Mouse (Mus musculus) forebrain, embryonic 15.5 days (tissue): ENCODE data around the gene Zkscan1. TPM values are rescaled to one million over a fixed set of nuclear protein-coding genes. Genes with fewer than 3 reads are reported as not detected.

Source experiments
- ATAC-seq: fragments of 200-750 bp; cut with Nextera tagmentation; replicated peaks from 2 replicates; pipeline ENCODE4 v1.8.0; 2017; ENCODE audit warnings: mild to moderate bottlenecking, moderate TSS enrichment, moderate library complexity
- H3K27ac ChIP-seq: fragments of 300-500 bp; sonication (generic); replicated peaks from 2 replicates; pipeline ENCODE4 v1.5.1; 2015; ENCODE audit warnings: mild to moderate bottlenecking, inconsistent platforms
- H3K27me3 ChIP-seq: fragments of 300-500 bp; sonication (generic); 2 replicates; pipeline ENCODE4 v1.6.1; 2015; ENCODE audit warnings: inconsistent platforms
- H3K36me3 ChIP-seq: fragments of 300-500 bp; sonication (generic); 2 replicates; pipeline ENCODE4 v1.6.1; 2015; ENCODE audit warnings: mild to moderate bottlenecking, inconsistent platforms
- H3K4me1 ChIP-seq: fragments of 300-500 bp; sonication (generic); 2 replicates; pipeline ENCODE4 v1.6.1; 2015; ENCODE audit warnings: inconsistent platforms
- H3K4me2 ChIP-seq: fragments of 300-500 bp; sonication (generic); replicated peaks from 2 replicates; pipeline ENCODE4 v1.6.1; 2015; ENCODE audit warnings: mild to moderate bottlenecking, inconsistent platforms
- H3K4me3 ChIP-seq: fragments of 300-500 bp; sonication (generic); 2 replicates; pipeline ENCODE4 v1.5.1; 2015; ENCODE audit warnings: mild to moderate bottlenecking, inconsistent platforms
- H3K9ac ChIP-seq: fragments of 300-500 bp; sonication (generic); replicated peaks from 2 replicates; pipeline ENCODE4 v1.6.1; 2015; ENCODE audit warnings: mild to moderate bottlenecking, inconsistent platforms
- H3K9me3 ChIP-seq: fragments of 300-500 bp; sonication (generic); 2 replicates; pipeline ENCODE4 v1.6.1; 2016; ENCODE audit warnings: inconsistent platforms
- WGBS: fragments of 180-500 bp; shearing (Covaris S2); methylation state at CpG from one replicate; pipeline ENCODE4 v1.1.7; 2015; ENCODE audit warnings: mixed read lengths; 5-methylcytosine and 5-hydroxymethylcytosine counted together
- polyA plus RNA-seq: library from polyadenylated mRNA; unstranded; fragments of >200 nt; fragmentation: Nextera tagmentation; extraction: Ambion mirVana; gene quantifications from 2 replicates; pipeline ENCODE4 v1.2.1, GENCODE M21; 2015

The Zkscan1 gene
- polyA plus RNA-seq, 1 experiment from 2014 or later: 27.8 TPM

DNA sequence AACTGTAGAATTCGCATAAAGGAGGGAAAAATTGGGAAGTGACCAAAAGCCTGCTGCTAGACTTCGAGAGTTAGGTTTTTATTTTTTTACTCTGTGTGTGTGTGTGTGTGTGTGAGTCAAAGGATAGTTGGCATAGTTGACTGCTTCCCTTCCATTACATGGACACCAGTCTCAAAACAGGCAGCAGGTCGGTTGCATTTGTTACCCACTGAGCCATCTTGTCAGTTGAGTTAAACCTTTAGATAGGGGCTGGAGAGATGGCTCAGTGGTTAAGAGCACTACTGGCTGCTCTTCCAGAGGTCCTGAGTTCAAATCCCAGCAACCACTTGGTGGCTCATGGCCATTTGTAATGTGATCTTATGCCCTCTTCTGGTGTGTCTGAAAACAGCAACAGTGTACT, 33.2 kb downstream of the Zkscan1 start:
- Histone ChIP-seq H3K27me3 (no peaks in the 10 kb centered on the region), H3K9me3 (no peaks in the 10 kb centered on the region), H3K4me3 (peak overlapping the region; percentile 60), H3K4me2 (peak overlapping the region; percentile 66), H3K4me1 (peaks cover 24% of the 10 kb centered on the region), H3K27ac (peak overlapping the region; percentile 93; the same call in 1 of the 2 replicates), H3K9ac (peak overlapping the region; percentile 79), H3K36me3 (peaks cover 25% of the 10 kb centered on the region; the same call in 1 of the 2 replicates)
- WGBS: 73% methylated on average over 3 of the region's 3 CpGs
- no peak for ATAC-seq

- Histone ChIP-seq H3K36me3 (peaks cover 77% of the 10 kb centered on the region), H3K4me2 (no peak overlapping the region), H3K27ac (no peak overlapping the region), H3K9ac (no peak overlapping the region), H3K4me1 (no peaks in the 10 kb centered on the region), H3K27me3 (no peaks in the 10 kb centered on the region), H3K4me3 (no peak overlapping the region), H3K9me3 (no peaks in the 10 kb centered on the region)
- no peak for ATAC-seq
- 93% methylated on average over 5 of the region's 5 CpGs for WGBS
Observed at GRCm38 (mm10) chr5:138132425-138133064, 47.7 kb downstream of the Zkscan1 start.

DNA sequence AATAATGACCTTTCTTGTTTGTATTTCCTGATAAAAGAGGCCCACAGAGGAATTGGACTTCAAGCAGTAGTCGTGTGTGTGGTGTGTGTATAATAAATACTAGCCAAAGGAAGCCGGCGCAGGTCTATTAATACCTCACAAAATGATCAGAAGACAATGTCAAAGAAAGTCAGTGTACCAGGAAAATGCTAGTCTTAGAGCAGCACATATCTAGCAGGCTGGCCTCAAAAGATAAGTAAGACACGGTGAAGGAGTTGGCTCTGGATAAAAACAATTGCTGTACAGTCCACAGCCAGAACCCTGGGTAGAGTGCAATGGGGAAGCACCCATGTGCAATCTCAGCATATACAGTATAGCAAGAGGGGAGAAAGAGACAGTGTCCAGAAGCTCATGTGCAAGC, 52.4 kb downstream of the Zkscan1 start:
- H3K4me3 ChIP-seq: no peak overlapping the region
- H3K27me3 ChIP-seq: no peaks in the 10 kb centered on the region
- H3K4me2 ChIP-seq: no peak overlapping the region
- peaks cover 44% of the 10 kb centered on the region for H3K36me3 ChIP-seq
- no peak overlapping the region for H3K27ac ChIP-seq
- no peaks in the 10 kb centered on the region for H3K9me3 ChIP-seq
- no peaks in the 10 kb centered on the region for H3K4me1 ChIP-seq
- 91% methylated on average over 4 of the region's 4 CpGs for WGBS
- ATAC-seq: no peak
- H3K9ac ChIP-seq: no peak overlapping the region

DNA sequence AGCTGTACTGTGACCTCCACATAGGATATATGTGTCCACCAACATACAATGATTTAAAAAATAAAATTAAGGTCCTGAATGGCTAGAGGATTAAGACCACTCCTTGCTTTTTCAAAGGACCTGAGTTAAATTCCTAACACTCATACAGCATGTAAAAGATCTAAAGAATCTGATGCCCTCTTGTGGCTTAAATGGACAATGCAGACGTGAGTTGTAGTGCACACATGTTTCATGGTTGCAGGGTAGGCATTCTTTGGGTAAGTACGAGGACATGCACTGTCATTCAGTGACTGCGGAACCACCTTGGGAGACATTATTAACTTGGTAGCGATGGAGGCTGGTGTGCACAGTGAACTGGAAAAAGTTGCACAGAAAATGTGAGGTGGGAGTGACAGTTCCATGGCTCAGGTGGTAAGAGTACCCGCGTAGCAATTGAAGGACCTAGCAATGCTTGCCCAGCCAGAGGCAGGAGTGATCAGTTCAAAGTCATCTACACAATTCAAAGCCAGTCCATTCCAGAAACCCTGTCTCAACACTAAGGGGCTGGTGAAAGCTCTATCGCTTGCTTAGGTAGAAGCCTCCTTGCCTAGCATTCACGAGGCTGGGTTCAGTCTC, 53.2 kb downstream of the Zkscan1 start:
- no peaks in the 10 kb centered on the region for H3K9me3 ChIP-seq
- no peaks in the 10 kb centered on the region for H3K27me3 ChIP-seq
- ATAC-seq: 0 out of 2 replicates have a peak, but pooled peaks have one; percentile 48
- no peak overlapping the region for H3K9ac ChIP-seq
- H3K4me1 ChIP-seq: no peaks in the 10 kb centered on the region
- 69% methylated on average over 8 of the region's 8 CpGs for WGBS
- H3K36me3 ChIP-seq: peaks cover 42% of the 10 kb centered on the region
- H3K4me3 ChIP-seq: no peak overlapping the region
- H3K4me2 ChIP-seq: no peak overlapping the region
- no peak overlapping the region for H3K27ac ChIP-seq

GRCm38 (mm10) chr5:138138585-138138984, 53.7 kb downstream of the Zkscan1 start:
- Histone ChIP-seq H3K4me1 (no peaks in the 10 kb centered on the region), H3K9ac (no peak overlapping the region), H3K27me3 (no peaks in the 10 kb centered on the region), H3K27ac (no peak overlapping the region), H3K4me3 (no peak overlapping the region), H3K9me3 (no peaks in the 10 kb centered on the region), H3K36me3 (peaks cover 42% of the 10 kb centered on the region), H3K4me2 (no peak overlapping the region)
- WGBS: 90% methylated on average over 4 of the region's 4 CpGs
- ATAC-seq: no peak

DNA sequence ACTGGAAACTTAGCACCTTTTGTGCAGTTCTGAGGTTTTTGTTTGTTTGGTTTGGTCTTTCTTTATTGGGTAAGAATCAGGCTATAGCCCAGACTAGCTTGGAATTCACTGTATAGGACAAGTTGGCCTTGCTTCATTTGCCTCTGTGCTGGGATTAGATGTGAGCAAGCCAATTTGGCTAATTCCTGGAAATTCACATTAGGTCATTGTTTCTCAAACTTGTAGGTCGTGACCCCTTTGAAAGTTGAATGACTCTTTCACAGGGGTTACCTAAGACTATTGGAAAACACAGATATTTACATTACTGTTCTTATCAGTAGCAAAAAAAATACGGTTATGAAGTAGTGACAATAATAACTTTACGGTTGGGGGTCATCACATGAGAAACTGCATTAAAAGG, 69.5 kb downstream of the Zkscan1 start:
- ATAC-seq: no peak
- no peaks in the 10 kb centered on the region for H3K9me3 ChIP-seq
- no peak overlapping the region for H3K27ac ChIP-seq
- H3K36me3 ChIP-seq: peaks cover 25% of the 10 kb centered on the region
- peak overlapping the region; percentile 86 for H3K4me3 ChIP-seq
- peak overlapping the region; percentile 96 for H3K9ac ChIP-seq
- 83% methylated on average over 3 of the region's 3 CpGs for WGBS
- H3K4me2 ChIP-seq: peak overlapping the region; percentile 62
- peaks cover 10% of the 10 kb centered on the region for H3K4me1 ChIP-seq
- no peaks in the 10 kb centered on the region for H3K27me3 ChIP-seq

GRCm38 (mm10) chr5:138155443-138155976, 70.6 kb downstream of the Zkscan1 start, which contains the start of gene Zfp113:
TSS of gene Zfp113 (minus strand) at chr5:138155744.
- peaks cover 22% of the 10 kb centered on the region for H3K36me3 ChIP-seq
- peak; percentile 98 for ATAC-seq
- peak within 1 kb of the TSS; percentile 86 for H3K4me3 ChIP-seq
- under 1% methylated on average over 31 of the region's 31 CpGs for whole genome bisulfite sequencing
- H3K9ac ChIP-seq: peak within 1 kb of the TSS; percentile 96
- no peaks in the 10 kb centered on the region for H3K27me3 ChIP-seq
- H3K27ac ChIP-seq: peak within 1 kb of the TSS; percentile 96
- H3K4me1 ChIP-seq: peaks cover 14% of the 10 kb centered on the region
- H3K9me3 ChIP-seq: no peaks in the 10 kb centered on the region
- peak within 1 kb of the TSS; percentile 62 for H3K4me2 ChIP-seq

Other genes with a start within 250 kb of the Zkscan1 start
- 0.42 and 0.45 TPM in 2 replicates for gene Pilra, start 248.8 kb upstream of the Zkscan1 start, polyA plus RNA-seq
- not detected in 2 replicates for gene Pilrb1, start 227.0 kb upstream of the Zkscan1 start, polyA plus RNA-seq
- gene Pilrb2, start 213.3 kb upstream of the Zkscan1 start, polyA plus RNA-seq: not detected in 2 replicates
- gene Cyp3a13, start 163.5 kb upstream of the Zkscan1 start, polyA plus RNA-seq: not detected in 2 replicates
- 0.11 TPM in 2 replicates for gene Gjc3, start 122.0 kb upstream of the Zkscan1 start, polyA plus RNA-seq
- not detected in 2 replicates for gene Azgp1, start 103.6 kb upstream of the Zkscan1 start, polyA plus RNA-seq
- gene Smok3a, start 63.8 kb upstream of the Zkscan1 start, polyA plus RNA-seq: not detected in 2 replicates
- not detected in 2 replicates for gene Smok3b, start 63.7 kb upstream of the Zkscan1 start, polyA plus RNA-seq
- gene Smok3c, start 31.9 kb upstream of the Zkscan1 start, polyA plus RNA-seq: not detected in 2 replicates
- 113 and 118 TPM in 2 replicates for gene Zscan21, start 31.8 kb downstream of the Zkscan1 start, polyA plus RNA-seq
- 42.5 and 47.1 TPM in 2 replicates for gene Zfp113, start 70.7 kb downstream of the Zkscan1 start, polyA plus RNA-seq
- 289 and 293 TPM in 2 replicates for gene Cops6, start 76.0 kb downstream of the Zkscan1 start, polyA plus RNA-seq
- gene Ap4m1, start 86.9 kb downstream of the Zkscan1 start, polyA plus RNA-seq: 29.5 and 29.6 TPM in 2 replicates
- 188 and 191 TPM in 2 replicates for gene Mcm7, start 87.3 kb downstream of the Zkscan1 start, polyA plus RNA-seq
- 90.9 and 96.2 TPM in 2 replicates for gene Taf6, start 102.4 kb downstream of the Zkscan1 start, polyA plus RNA-seq
- 34.7 and 36.8 TPM in 2 replicates for gene Cnpy4, start 102.4 kb downstream of the Zkscan1 start, polyA plus RNA-seq
- gene Mblac1, start 109.2 kb downstream of the Zkscan1 start, polyA plus RNA-seq: 12.9 and 14.0 TPM in 2 replicates
- not detected in 2 replicates for gene Nxpe5, start 140.8 kb downstream of the Zkscan1 start, polyA plus RNA-seq
- gene Lamtor4, start 170.4 kb downstream of the Zkscan1 start, polyA plus RNA-seq: 75.3 and 84.8 TPM in 2 replicates
- gene BC037034, start 178.9 kb downstream of the Zkscan1 start, polyA plus RNA-seq: 12.9 and 14.0 TPM in 2 replicates
- gene Gal3st4, start 187.8 kb downstream of the Zkscan1 start, polyA plus RNA-seq: 1.6 and 2.1 TPM in 2 replicates
- gene Gm43720, start 194.9 kb downstream of the Zkscan1 start, polyA plus RNA-seq: 0.04 and 0.09 TPM in 2 replicates
- gene Gpc2, start 194.9 kb downstream of the Zkscan1 start, polyA plus RNA-seq: 177 and 189 TPM in 2 replicates
- gene Stag3, start 195.2 kb downstream of the Zkscan1 start, polyA plus RNA-seq: 4.4 and 4.6 TPM in 2 replicates